Mouse (Mus musculus): ENCODE measurements at regions not wholly inside any gene's neighbourhood (a gene's known extent, or its start where the extent isn't known, plus 50 kb on each side); places are given as distances from the start of the nearest gene placed in this dataset.

DNA sequence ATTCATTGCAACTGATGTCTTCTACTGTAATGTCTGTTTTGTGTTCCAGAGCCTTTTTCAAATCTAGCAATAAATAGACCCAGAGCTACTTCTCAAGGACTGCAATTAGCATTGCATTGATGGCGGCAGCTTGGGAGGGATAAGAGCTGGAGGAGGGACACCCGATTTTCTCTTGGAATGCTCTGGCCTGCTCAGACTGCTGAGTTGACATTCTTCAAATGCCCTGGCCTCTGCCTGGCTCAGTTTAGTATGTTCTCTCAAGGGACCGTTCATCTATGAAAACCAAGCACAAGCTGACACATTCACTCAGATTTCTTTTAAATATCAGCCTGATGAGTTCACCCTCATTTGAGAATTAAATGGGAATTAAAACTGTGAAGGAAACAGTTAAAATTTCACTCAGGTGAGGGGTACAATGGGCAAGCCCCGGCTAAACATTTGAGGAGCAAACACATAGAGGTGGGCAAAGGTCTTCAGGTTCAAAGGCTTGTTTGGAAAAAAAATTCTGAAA is 70.5 kb upstream of the Bcl6 start:
- 54% methylated on average over 4 of the region's 4 CpGs for WGBS
- H3K36me3 ChIP-seq (ENCODE audit: control insufficient read depth, insufficient read depth, low read length), result no peaks in the 10 kb centered on the region
- H3K27ac ChIP-seq (ENCODE audit: low read depth), result no peak overlapping the region
- no peak overlapping the region for H3K4me2 ChIP-seq (ENCODE audit: low read length)
- no peak overlapping the region for H3K9ac ChIP-seq (ENCODE audit: low read length)
- H3K9me3 ChIP-seq (ENCODE audit: control insufficient read depth, low read length), result no peaks in the 10 kb centered on the region
- no peaks in the 10 kb centered on the region for H3K27me3 ChIP-seq (replicated peaks; ENCODE audit: control insufficient read depth, insufficient read depth, low read length)
- DNase-seq (ENCODE audit: low spot score) (no peak), ATAC-seq (replicated peaks; ENCODE audit: low FRiP score, low TSS enrichment, low read depth) (no peak)
- no peak overlapping the region for H3K4me3 ChIP-seq (ENCODE audit: low read depth, low read length)
- H3K4me1 ChIP-seq (replicated peaks; ENCODE audit: control insufficient read depth, insufficient read depth, low read length), result peaks cover 16% of the 10 kb centered on the region

DNA sequence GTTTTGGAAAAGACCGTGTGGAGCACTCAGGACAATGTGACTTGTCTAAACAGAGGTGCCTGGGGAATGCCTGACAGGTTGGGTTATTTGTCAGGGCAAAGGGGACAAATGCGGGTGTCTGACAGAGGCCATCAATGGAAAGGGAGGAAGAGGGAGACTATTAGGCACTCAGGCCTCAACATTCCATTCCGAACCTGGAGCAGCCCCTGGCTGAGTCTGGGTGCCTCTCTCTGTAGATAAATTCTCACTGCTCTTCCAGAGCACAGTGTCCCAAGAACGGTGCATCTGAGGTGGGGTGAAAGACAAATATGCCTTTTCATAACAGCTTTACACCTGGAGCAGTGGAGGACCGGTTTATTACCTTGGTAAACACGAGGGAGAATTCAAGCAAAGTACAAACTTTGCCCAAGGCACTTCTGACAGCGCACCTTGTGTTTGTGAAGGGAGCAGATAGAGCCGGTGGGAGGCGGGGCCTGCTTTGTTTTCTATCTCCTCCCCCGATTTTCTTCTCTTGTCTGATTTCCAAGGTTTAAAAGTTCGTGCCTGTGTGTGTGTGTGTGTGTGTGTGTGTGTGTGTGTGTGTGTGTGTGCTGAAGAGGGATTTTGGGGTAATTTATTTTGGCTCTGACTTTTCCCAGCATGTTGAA is 68.4 kb upstream of the Bcl6 start:
- Histone ChIP-seq H3K4me3 (ENCODE audit: low read depth, low read length) (no peak overlapping the region), H3K27me3 (replicated peaks; ENCODE audit: control insufficient read depth, insufficient read depth, low read length) (no peaks in the 10 kb centered on the region), H3K4me2 (ENCODE audit: low read length) (no peak overlapping the region), H3K9ac (ENCODE audit: low read length) (no peak overlapping the region), H3K36me3 (ENCODE audit: control insufficient read depth, insufficient read depth, low read length) (no peaks in the 10 kb centered on the region), H3K27ac (ENCODE audit: low read depth) (peak overlapping the region; percentile 65), H3K4me1 (replicated peaks; ENCODE audit: control insufficient read depth, insufficient read depth, low read length) (peaks cover 16% of the 10 kb centered on the region), H3K9me3 (ENCODE audit: control insufficient read depth, low read length) (no peaks in the 10 kb centered on the region)
- peak; percentile 60 for DNase-seq (ENCODE audit: low spot score)
- WGBS, result 25% methylated on average over 11 of the region's 11 CpGs
- peak; percentile 80 for ATAC-seq (replicated peaks; ENCODE audit: low FRiP score, low TSS enrichment, low read depth)

DNA sequence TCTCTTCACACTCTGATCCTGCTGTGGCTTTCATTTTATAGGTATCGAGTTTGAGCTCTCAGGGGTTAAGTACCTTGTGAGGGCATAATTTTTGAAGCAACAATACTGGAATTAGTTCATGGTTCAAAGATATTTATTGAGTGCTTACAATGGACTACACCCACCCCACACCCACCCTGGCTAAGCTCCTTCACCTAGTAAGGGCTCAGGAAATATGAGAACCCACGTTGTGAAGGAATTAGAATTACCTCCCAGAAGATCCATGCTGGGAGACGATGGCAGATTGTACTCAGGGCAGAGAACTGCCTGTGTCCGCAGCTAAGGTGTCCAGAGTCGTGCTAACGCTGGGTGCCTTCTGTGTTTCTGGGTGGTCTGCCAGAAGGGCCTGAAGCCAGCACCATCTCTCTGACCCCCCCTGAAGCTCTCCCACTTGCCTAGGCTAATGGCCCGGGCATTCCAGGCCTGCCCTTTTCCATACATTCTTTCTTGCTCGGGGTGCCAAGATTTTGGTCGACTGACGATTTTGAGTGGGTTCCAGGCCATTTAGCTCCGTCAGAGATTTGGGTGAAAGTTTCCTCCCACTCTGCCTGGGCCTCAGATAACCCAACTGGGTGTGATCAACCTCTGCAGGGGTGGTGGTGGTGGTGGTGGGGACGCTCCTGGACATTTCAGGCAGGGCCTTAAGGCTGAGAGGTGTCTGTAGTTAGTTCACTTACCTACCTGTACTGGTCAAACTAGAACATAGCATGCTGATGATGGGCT is 67.7 kb upstream of the Bcl6 start:
- H3K4me1 ChIP-seq (replicated peaks; ENCODE audit: control insufficient read depth, insufficient read depth, low read length), result peaks cover 16% of the 10 kb centered on the region
- peak; percentile 52; the same call in 1 of the 2 replicates for ATAC-seq (replicated peaks; ENCODE audit: low FRiP score, low TSS enrichment, low read depth)
- no peaks in the 10 kb centered on the region for H3K36me3 ChIP-seq (ENCODE audit: control insufficient read depth, insufficient read depth, low read length)
- 46% methylated on average over 12 of the region's 12 CpGs for WGBS
- no peak for DNase-seq (ENCODE audit: low spot score)
- no peak overlapping the region for H3K4me2 ChIP-seq (ENCODE audit: low read length)
- H3K27ac ChIP-seq (ENCODE audit: low read depth), result peak overlapping the region; percentile 65
- no peak overlapping the region for H3K9ac ChIP-seq (ENCODE audit: low read length)
- no peak overlapping the region for H3K4me3 ChIP-seq (ENCODE audit: low read depth, low read length)
- no peaks in the 10 kb centered on the region for H3K27me3 ChIP-seq (replicated peaks; ENCODE audit: control insufficient read depth, insufficient read depth, low read length)
- H3K9me3 ChIP-seq (ENCODE audit: control insufficient read depth, low read length), result no peaks in the 10 kb centered on the region

DNA sequence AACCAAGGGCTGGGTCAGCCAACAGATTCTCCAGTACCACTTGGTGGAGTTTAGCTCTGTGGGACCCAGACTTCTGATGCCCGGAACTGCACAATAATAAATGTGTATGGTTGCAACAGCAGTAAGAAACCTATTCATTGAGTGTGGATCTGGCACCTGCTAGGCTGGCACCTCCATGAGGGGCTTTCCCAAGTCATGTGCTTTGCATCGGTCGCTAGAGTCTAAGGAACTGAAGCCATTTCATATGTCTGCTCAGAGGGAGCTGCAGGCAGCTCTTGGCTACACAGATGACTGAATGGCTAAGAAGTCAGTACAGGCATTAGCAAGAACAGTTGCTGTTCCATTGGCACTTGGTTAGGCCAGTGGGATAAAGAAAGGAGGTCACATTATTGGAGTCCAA is 65.6 kb upstream of the Bcl6 start:
- 97% methylated on average over 3 of the region's 3 CpGs for WGBS
- Histone ChIP-seq H3K36me3 (ENCODE audit: control insufficient read depth, insufficient read depth, low read length) (no peaks in the 10 kb centered on the region), H3K4me1 (replicated peaks; ENCODE audit: control insufficient read depth, insufficient read depth, low read length) (peaks cover 16% of the 10 kb centered on the region), H3K9me3 (ENCODE audit: control insufficient read depth, low read length) (no peaks in the 10 kb centered on the region), H3K9ac (ENCODE audit: low read length) (no peak overlapping the region), H3K4me3 (ENCODE audit: low read depth, low read length) (no peak overlapping the region), H3K27ac (ENCODE audit: low read depth) (no peak overlapping the region), H3K4me2 (ENCODE audit: low read length) (no peak overlapping the region), H3K27me3 (replicated peaks; ENCODE audit: control insufficient read depth, insufficient read depth, low read length) (no peaks in the 10 kb centered on the region)
- DNase-seq (ENCODE audit: low spot score) (no peak), ATAC-seq (replicated peaks; ENCODE audit: low FRiP score, low TSS enrichment, low read depth) (no peak)

DNA sequence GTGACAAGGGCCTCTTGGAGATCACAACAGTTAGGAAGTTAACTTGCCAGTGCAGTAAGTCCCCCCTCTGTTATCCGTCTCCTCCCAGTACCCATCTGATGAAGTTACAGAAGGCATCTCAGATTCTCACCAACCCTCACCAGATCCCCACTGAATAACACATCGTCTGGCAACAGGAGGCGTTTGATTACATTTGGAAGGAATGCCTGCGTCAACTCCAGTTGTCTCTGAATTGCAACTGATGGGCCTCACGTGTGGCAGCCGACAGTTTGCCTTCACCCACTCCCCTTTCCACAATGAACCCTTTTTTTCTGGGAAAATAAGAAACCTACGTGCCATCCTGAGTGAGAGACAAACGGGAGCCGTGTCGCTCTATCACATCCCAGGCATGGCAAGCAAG is 64.8 kb upstream of the Bcl6 start:
- Histone ChIP-seq H3K4me1 (replicated peaks; ENCODE audit: control insufficient read depth, insufficient read depth, low read length) (peaks cover 16% of the 10 kb centered on the region), H3K27ac (ENCODE audit: low read depth) (no peak overlapping the region), H3K4me2 (ENCODE audit: low read length) (no peak overlapping the region), H3K9ac (ENCODE audit: low read length) (no peak overlapping the region), H3K36me3 (ENCODE audit: control insufficient read depth, insufficient read depth, low read length) (no peaks in the 10 kb centered on the region), H3K9me3 (ENCODE audit: control insufficient read depth, low read length) (no peaks in the 10 kb centered on the region), H3K4me3 (ENCODE audit: low read depth, low read length) (no peak overlapping the region), H3K27me3 (replicated peaks; ENCODE audit: control insufficient read depth, insufficient read depth, low read length) (no peaks in the 10 kb centered on the region)
- WGBS, result 55% methylated on average over 10 of the region's 10 CpGs
- no peak for ATAC-seq (replicated peaks; ENCODE audit: low FRiP score, low TSS enrichment, low read depth)
- no peak for DNase-seq (ENCODE audit: low spot score)

DNA sequence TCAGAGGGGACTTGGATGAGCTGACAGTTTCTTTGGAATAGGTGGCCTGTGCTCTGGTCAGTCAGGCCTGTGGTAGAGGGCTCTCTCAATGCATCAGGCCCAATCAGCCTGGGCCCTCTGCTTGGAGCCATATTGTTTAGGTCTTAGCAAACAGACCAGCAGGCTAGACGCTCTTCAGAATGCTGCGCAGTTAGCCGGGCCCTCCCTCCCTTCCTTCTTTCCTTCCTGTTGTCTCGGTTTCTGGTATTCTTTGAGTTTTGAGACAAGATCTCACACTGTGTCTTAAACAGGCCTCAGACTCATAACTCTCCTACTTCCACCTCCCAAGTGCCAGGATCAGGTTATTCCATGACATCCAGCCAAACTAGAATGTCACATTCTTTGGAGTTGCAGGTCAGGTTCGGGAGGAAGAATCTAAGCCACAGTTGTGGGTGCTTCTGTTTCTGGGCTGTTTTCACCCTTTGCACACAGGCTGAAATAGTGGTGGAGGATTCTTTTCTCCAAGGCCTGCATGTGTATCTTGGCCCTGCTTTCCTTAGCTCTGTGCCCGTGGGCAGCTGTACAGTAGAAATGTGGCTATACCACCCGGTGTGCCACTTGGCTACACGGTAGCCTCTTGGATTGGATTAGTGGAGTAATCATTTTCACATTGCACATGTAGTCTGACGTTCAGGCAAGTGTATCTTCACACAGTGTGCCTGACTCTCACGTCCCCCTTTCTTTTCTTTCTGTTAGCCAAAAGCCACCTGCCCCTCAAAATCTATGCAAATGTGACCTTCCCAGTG is 62.4 kb upstream of the Bcl6 start:
- DNase-seq (ENCODE audit: low spot score), result no peak
- ATAC-seq (replicated peaks; ENCODE audit: low FRiP score, low TSS enrichment, low read depth), result no peak
- 81% methylated on average over 10 of the region's 10 CpGs for WGBS

DNA sequence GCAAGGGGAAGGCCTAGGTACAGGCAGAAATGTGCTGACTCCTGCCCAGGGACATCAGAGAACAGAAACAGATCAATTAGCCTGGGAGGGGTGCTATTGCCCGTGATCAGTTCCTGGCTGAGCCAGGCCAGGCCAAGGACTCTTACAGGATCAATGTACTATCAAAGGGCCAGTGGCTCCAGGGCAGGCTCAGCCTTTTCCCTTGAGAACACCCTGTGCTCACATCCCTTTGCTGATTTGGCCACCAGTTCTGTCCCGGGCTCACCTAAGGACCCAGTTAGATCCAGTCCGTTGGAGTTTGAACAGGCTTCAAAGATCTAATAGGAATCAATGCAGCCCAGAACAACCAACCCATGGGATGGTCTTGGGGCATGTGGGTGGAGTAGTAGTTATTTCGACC is 55.1 kb upstream of the Bcl6 start:
- Histone ChIP-seq H3K4me2 (ENCODE audit: low read length) (no peak overlapping the region), H3K9ac (ENCODE audit: low read length) (no peak overlapping the region), H3K4me1 (replicated peaks; ENCODE audit: control insufficient read depth, insufficient read depth, low read length) (no peaks in the 10 kb centered on the region), H3K36me3 (ENCODE audit: control insufficient read depth, insufficient read depth, low read length) (no peaks in the 10 kb centered on the region), H3K4me3 (ENCODE audit: low read depth, low read length) (no peak overlapping the region), H3K27ac (ENCODE audit: low read depth) (no peak overlapping the region), H3K9me3 (ENCODE audit: control insufficient read depth, low read length) (no peaks in the 10 kb centered on the region), H3K27me3 (replicated peaks; ENCODE audit: control insufficient read depth, insufficient read depth, low read length) (no peaks in the 10 kb centered on the region)
- ATAC-seq (replicated peaks; ENCODE audit: low FRiP score, low TSS enrichment, low read depth) (no peak), DNase-seq (ENCODE audit: low spot score) (no peak)
- WGBS, result 77% methylated on average over 4 of the region's 4 CpGs

More for the DNA sequence above, 62.4 kb upstream of the Bcl6 start:
- Histone ChIP-seq H3K27me3 (replicated peaks; ENCODE audit: control insufficient read depth, insufficient read depth, low read length) (no peaks in the 10 kb centered on the region), H3K9me3 (ENCODE audit: control insufficient read depth, low read length) (no peaks in the 10 kb centered on the region), H3K4me2 (ENCODE audit: low read length) (no peak overlapping the region), H3K36me3 (ENCODE audit: control insufficient read depth, insufficient read depth, low read length) (no peaks in the 10 kb centered on the region), H3K27ac (ENCODE audit: low read depth) (no peak overlapping the region), H3K4me1 (replicated peaks; ENCODE audit: control insufficient read depth, insufficient read depth, low read length) (no peaks in the 10 kb centered on the region), H3K9ac (ENCODE audit: low read length) (no peak overlapping the region), H3K4me3 (ENCODE audit: low read depth, low read length) (no peak overlapping the region)

DNA sequence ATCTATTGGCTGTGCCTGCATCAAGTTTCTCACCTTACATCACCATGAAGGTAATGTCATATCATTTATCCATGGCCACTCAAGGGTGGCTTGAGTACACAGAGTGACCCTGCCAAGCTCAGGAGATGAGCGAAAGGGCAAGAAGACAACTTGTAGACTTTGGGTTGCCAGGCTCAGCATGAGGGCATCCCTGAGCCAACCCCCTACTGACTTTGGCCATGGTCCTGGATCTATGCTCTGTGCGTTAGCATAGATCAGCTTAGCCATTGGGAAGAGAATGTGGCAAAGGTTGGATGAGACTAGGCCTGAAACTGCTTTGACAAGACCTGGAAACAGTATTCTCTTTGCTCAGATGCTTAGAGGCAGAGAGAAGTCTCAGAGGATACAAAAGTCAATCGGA is 54.3 kb upstream of the Bcl6 start:
- 95% methylated on average over 3 of the region's 3 CpGs for WGBS
- no peaks in the 10 kb centered on the region for H3K27me3 ChIP-seq (replicated peaks; ENCODE audit: control insufficient read depth, insufficient read depth, low read length)
- H3K36me3 ChIP-seq (ENCODE audit: control insufficient read depth, insufficient read depth, low read length), result no peaks in the 10 kb centered on the region
- no peak overlapping the region for H3K9ac ChIP-seq (ENCODE audit: low read length)
- ATAC-seq (replicated peaks; ENCODE audit: low FRiP score, low TSS enrichment, low read depth) (no peak), DNase-seq (ENCODE audit: low spot score) (no peak)
- no peak overlapping the region for H3K4me2 ChIP-seq (ENCODE audit: low read length)
- no peak overlapping the region for H3K27ac ChIP-seq (ENCODE audit: low read depth)
- H3K4me1 ChIP-seq (replicated peaks; ENCODE audit: control insufficient read depth, insufficient read depth, low read length), result no peaks in the 10 kb centered on the region
- no peaks in the 10 kb centered on the region for H3K9me3 ChIP-seq (ENCODE audit: control insufficient read depth, low read length)
- H3K4me3 ChIP-seq (ENCODE audit: low read depth, low read length), result no peak overlapping the region

All from intestine, embryonic 14.5 days (tissue).